Mouse (Mus musculus): ENCODE data around the gene Ssrp1.

DNA sequence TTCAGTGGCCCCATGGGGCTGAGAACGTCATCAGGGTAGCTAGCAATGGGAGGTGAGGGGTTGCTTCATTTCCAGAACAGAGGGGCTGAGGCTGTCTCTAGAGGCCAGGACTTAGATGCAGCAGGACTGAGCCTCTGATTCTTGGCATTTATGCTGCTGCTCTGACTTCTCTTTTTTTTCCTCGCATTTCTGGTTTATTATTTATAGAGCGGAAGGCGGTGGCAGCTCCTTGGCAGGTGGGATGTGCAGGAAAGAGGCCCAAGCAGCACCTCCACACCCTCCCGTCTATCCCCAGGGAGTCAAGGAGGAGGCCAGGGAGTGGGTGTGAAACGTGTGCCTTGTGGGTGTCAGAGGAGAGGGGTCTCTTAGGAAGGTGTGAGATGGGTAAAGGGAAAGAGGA, 6.0 kb upstream of the Ssrp1 start:
- TF ChIP-seq CTCF (IDR thresholded peaks at IDR 0.05; ENCODE audit: extremely low read depth, insufficient read length, insufficient replicate concordance, low read depth, low read length): no peak
- TF ChIP-seq POLR2A (IDR thresholded peaks at IDR 0.05; ENCODE audit: low read depth, low read length): no peak
